Mouse (Mus musculus): Measurements from ENCODE around the gene P4htm.

- TF ChIP-seq CTCF (IDR thresholded peaks at IDR 0.05; ENCODE audit: extremely low read depth, insufficient read depth, low read length): no peak
- TF ChIP-seq POLR2A (IDR thresholded peaks at IDR 0.05; ENCODE audit: extremely low read depth, insufficient read depth, low read length): no peak
Observed at GRCm38 (mm10) chr9:108632375-108632774, 34.9 kb upstream of the P4htm start.
